Mouse (Mus musculus) spleen, adult 2 months (tissue): ENCODE measurements around the gene Trim15.

Experiments used
- CTCF ChIP-seq: fragments of 200-500 bp; IDR thresholded peaks from 2 replicates; pipeline ENCODE4 v1.5.1; 2011; ENCODE audit warnings: mild to moderate bottlenecking, inconsistent platforms; ENCODE audit not compliant: insufficient read depth, insufficient read length, insufficient replicate concordance; ENCODE audit errors: extremely low read depth
- POLR2A ChIP-seq: fragments of 200-500 bp; IDR thresholded peaks from 2 replicates; pipeline ENCODE4 v1.6.1; 2011; ENCODE audit warnings: low read depth, low read length, inconsistent platforms

- TF ChIP-seq CTCF (peak; percentile 18; the same call in 1 of the 2 replicates), POLR2A (no peak)
Measured at GRCm38 (mm10) chr17:36896583-36896982, 29.6 kb upstream of the Trim15 start.
